Mouse (Mus musculus) intestine, embryonic 14.5 days (tissue): ENCODE measurements around the gene Dirc2. TPM values are rescaled to one million over a fixed set of nuclear protein-coding genes. Genes with fewer than 3 reads are reported as not detected.

ENCODE experiments used
- ATAC-seq: fragments of 200-750 bp; cut with Nextera tagmentation; replicated peaks from 2 replicates; pipeline ENCODE4 v1.8.0; 2017; ENCODE audit warnings: low read depth, moderate number of reproducible peaks, moderate TSS enrichment, moderate library complexity; ENCODE audit not compliant: low FRiP score, low TSS enrichment
- DNase-seq: peaks from one replicate; pipeline ENCODE4 v3.0.0-alpha.2; 2018; ENCODE audit warnings: low spot score
- H3K27ac ChIP-seq: fragments of 300-500 bp; sonication (generic); 2 replicates; pipeline ENCODE4 v1.5.1; 2014; ENCODE audit warnings: low read depth, mild to moderate bottlenecking, control low read depth
- H3K27me3 ChIP-seq: fragments of 300-500 bp; sonication (generic); replicated peaks from 2 replicates; pipeline ENCODE4 v1.6.1; 2014; ENCODE audit warnings: low read length, control low read depth; ENCODE audit not compliant: control insufficient read depth, insufficient read depth
- H3K36me3 ChIP-seq: fragments of 300-500 bp; sonication (generic); 2 replicates; pipeline ENCODE4 v1.6.1; 2014; ENCODE audit warnings: low read length, control low read depth; ENCODE audit not compliant: control insufficient read depth, insufficient read depth
- H3K4me1 ChIP-seq: fragments of 300-500 bp; sonication (generic); replicated peaks from 2 replicates; pipeline ENCODE4 v1.6.1; 2014; ENCODE audit warnings: low read length, control low read depth, mixed read lengths; ENCODE audit not compliant: control insufficient read depth, insufficient read depth
- H3K4me2 ChIP-seq: fragments of 300-500 bp; sonication (generic); 2 replicates; pipeline ENCODE4 v1.6.1; 2014; ENCODE audit warnings: low read length
- H3K4me3 ChIP-seq: fragments of 300-500 bp; sonication (generic); 2 replicates; pipeline ENCODE4 v1.5.1; 2014; ENCODE audit warnings: low read depth, low read length, control low read depth, mixed read lengths
- H3K9ac ChIP-seq: fragments of 300-500 bp; sonication (generic); 2 replicates; pipeline ENCODE4 v1.6.1; 2014; ENCODE audit warnings: mild to moderate bottlenecking, low read length
- H3K9me3 ChIP-seq: fragments of 300-500 bp; sonication (generic); 2 replicates; pipeline ENCODE4 v1.6.1; 2016; ENCODE audit warnings: low read length, control low read depth; ENCODE audit not compliant: control insufficient read depth
- WGBS: fragments of 180-500 bp; shearing (Covaris S2); extraction: QIAGEN DNeasy Blood & Tissue Kit; methylation state at CpG from one replicate; pipeline ENCODE4 v1.1.7; 2014; 5-methylcytosine and 5-hydroxymethylcytosine counted together
- polyA plus RNA-seq: library from polyadenylated mRNA; unstranded; fragments of >200 nt; fragmentation: Nextera tagmentation; extraction: Ambion mirVana; gene quantifications from 2 replicates; pipeline ENCODE4 v1.2.1, GENCODE M21; 2014

The Dirc2 gene
- 18.5 and 18.6 TPM in 2 replicates for polyA plus RNA-seq

DNA sequence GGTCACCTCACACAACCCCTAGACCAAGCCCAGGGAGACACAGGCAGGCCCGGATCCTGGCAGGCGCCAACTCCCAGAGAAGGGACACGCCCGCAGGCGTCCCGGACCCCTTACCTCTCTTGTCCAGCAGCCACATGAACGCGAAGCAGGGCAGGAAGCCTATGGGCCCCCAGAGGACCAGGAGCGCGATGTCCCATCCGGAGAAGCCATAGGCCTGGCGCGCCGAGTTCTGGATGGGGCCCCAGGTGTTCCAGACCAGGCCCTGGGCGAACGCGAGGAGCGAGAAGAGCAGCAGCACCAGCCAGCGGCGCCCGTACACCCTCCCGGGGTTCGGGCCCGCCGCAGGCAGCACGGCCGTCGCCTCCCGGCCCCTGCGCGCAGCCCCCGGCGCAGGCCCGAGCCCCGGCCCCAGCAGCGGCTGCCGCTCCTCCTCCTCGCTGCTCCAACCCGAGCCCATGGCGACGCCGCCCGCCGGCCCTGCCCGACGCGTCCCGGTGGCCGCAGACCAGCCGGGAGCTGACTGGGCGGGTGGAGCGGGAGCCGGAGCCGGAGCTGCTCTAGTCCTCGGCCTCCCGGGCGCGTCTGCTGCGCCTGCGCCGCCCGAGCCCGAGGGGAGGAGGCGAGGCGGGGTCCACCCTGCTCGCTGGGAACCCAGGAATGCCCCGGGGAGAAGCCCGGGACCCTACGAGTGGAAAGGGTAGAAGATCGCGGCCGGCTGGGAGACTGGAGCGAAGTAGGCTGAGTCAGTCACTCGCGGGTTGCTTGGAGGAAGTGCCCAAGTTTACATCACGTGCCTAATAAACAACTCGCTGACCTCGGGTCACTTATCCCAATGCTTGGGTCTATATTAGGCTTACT lies at the start of gene Dirc2:
Gene Dirc2 (minus strand): TSS at position 572 of the 858 bp plus-strand sequence.
- Histone ChIP-seq H3K36me3 (no peaks in the 10 kb centered on the region), H3K27me3 (no peaks in the 10 kb centered on the region), H3K4me1 (peaks cover 11% of the 10 kb centered on the region), H3K9me3 (no peaks in the 10 kb centered on the region), H3K9ac (peak within 1 kb of the TSS; percentile 74), H3K27ac (peak within 1 kb of the TSS; percentile 64), H3K4me3 (peak within 1 kb of the TSS; percentile 89), H3K4me2 (peak within 1 kb of the TSS; percentile 63)
- peak; percentile 76 for ATAC-seq
- under 1% methylated on average over 59 of the region's 78 CpGs for WGBS
- DNase-seq = peak; percentile 87

DNA sequence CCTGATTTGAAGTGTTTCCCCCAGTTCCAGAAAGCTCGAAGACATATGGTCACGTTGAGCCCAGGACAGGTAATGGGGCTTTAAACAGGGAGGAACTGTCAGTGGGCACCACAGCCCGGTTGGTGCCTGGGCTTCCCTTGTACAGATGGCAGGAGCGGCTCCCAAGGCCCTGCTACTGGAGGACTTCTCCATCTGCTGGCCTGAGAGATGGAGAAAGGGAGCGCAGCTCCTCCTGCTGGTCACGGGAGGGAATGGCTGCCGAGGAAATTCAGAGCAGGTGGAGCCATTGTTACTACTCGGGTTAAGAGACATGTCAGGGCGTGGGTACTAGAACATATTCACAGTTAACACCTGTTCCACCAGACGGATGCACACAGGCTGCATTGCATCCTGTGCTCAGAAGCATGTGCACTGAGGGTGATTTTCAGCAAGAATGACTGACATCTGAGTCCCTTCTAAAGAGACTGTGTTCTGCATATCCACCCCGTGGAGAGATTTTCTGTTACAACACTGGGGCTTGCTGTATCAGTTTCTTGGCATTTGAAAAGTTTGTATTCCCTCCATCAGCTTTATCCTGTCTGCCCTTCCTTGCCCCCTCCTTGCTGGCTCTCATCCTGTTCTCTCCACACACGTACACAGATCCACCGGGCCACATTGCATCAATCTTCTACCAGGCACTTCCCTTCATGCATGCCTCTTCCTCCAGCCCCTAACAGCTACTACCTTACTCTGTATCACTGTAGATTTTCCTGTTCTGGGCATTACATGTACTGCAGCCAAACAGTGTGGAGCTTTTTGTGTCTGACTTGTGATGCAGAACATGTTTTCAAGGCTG lies 48.3 kb upstream of the Dirc2 start:
- H3K36me3 ChIP-seq = peaks cover 14% of the 10 kb centered on the region; the same call in 1 of the 2 replicates
- no peak overlapping the region for H3K9ac ChIP-seq
- H3K4me1 ChIP-seq = no peaks in the 10 kb centered on the region
- H3K4me3 ChIP-seq = no peak overlapping the region
- H3K27me3 ChIP-seq = no peaks in the 10 kb centered on the region
- peak; percentile 92 for DNase-seq
- H3K4me2 ChIP-seq = no peak overlapping the region
- peak; percentile 69 for ATAC-seq
- H3K27ac ChIP-seq = no peak overlapping the region
- H3K9me3 ChIP-seq = no peaks in the 10 kb centered on the region
- 41% methylated on average over 13 of the region's 13 CpGs for WGBS

DNA sequence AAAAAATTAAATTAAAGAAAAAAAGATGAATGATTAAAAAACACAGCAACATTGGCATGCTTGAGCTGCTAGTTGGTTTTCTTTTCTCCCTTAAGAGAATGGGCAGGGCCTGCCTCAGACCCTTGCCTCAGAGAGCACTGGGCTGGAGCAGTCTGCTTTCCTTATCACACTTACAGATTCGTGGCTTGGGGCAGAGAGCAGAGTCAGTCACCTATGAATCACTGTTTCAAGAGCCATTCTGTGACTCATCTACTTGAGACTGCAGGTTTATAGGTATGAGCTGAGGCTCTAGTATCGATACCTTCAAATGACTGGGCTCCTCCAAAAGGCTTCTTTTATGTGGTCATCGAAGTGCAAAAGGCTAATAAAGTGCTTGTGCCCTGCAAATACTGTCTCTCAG lies 44.0 kb upstream of the Dirc2 start:
- 0 out of 2 replicates have a peak, but pooled peaks cover 3% of the 10 kb centered on the region for H3K36me3 ChIP-seq
- no peak overlapping the region for H3K9ac ChIP-seq
- DNase-seq (no peak), ATAC-seq (peak; percentile 61; the same call in 1 of the 2 replicates)
- no peaks in the 10 kb centered on the region for H3K9me3 ChIP-seq
- H3K4me3 ChIP-seq = no peak overlapping the region
- no peak overlapping the region for H3K27ac ChIP-seq
- H3K4me1 ChIP-seq = no peaks in the 10 kb centered on the region
- 68% methylated on average over 3 of the region's 3 CpGs for WGBS
- H3K4me2 ChIP-seq = no peak overlapping the region
- H3K27me3 ChIP-seq = no peaks in the 10 kb centered on the region

GRCm38 (mm10) chr16:35808838-35809237 lies 39.7 kb upstream of the Dirc2 start:
- Histone ChIP-seq H3K4me2 (no peak overlapping the region), H3K27ac (no peak overlapping the region), H3K9me3 (no peaks in the 10 kb centered on the region), H3K9ac (no peak overlapping the region), H3K27me3 (no peaks in the 10 kb centered on the region), H3K36me3 (peaks cover 5% of the 10 kb centered on the region; the same call in 1 of the 2 replicates), H3K4me3 (no peak overlapping the region), H3K4me1 (no peaks in the 10 kb centered on the region)
- WGBS = 91% methylated on average over 2 of the region's 2 CpGs
- ATAC-seq (no peak), DNase-seq (no peak)

DNA sequence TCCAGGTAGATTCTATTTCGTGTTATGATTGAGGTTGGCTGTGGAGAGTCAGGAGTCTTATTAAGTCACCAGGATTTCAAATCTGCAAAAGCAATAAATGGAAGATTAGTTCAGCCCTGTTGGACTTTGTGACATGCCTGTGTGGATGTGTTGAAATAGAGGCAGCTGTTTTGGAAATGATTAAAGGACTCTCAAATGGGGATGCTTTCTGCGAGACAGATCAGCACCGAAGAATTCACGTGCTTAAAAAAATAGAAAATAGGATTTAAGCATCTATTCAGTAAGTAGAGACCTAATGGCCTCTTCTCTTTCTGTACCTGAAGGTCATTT lies 38.5 kb upstream of the Dirc2 start:
- no peaks in the 10 kb centered on the region for H3K4me1 ChIP-seq

DNA sequence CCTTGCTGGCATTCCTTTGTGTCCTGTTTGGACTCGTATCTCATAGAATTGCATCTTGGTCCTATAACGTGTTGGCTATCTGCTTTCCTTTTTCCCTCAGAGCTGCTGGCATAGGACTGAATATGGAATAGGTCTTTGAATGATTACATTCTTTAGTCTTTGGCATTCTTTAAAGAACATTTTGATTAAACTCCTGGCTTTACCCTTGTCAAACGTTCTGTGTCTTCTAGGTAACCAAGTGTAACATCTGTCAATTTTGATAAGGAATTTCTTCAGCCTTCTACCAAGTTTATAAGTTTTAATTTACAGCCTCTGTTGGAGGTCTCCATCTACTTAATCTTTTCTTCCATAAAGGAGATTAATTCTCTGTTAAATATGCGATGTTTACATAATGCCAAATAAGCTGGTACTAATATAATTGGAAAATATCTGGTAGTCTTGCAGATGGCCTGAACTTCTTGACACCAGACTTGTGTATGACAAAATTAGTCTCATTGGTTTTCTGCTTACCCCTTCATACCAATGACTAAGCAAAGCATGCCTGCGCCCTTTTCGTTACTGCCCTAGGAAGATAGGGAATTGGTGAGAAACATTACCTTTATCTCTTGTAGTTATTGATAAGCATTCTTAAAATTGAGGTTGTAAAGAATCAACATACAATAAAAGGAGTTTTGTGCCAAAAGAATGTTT lies 38.0 kb upstream of the Dirc2 start:
- H3K4me1 ChIP-seq = no peaks in the 10 kb centered on the region
- ATAC-seq = no peak
- H3K27ac ChIP-seq = no peak overlapping the region
- H3K9ac ChIP-seq = no peak overlapping the region
- DNase-seq = no peak
- H3K4me2 ChIP-seq = no peak overlapping the region
- no peaks in the 10 kb centered on the region for H3K9me3 ChIP-seq
- WGBS = 82% methylated on average over 6 of the region's 6 CpGs
- H3K27me3 ChIP-seq = no peaks in the 10 kb centered on the region
- peaks cover 5% of the 10 kb centered on the region for H3K36me3 ChIP-seq
- H3K4me3 ChIP-seq = no peak overlapping the region

More for the DNA sequence above, 38.5 kb upstream of the Dirc2 start:
- Histone ChIP-seq H3K36me3 (peaks cover 5% of the 10 kb centered on the region; the same call in 1 of the 2 replicates), H3K27ac (no peak overlapping the region), H3K9me3 (no peaks in the 10 kb centered on the region), H3K4me3 (no peak overlapping the region), H3K27me3 (no peaks in the 10 kb centered on the region), H3K9ac (no peak overlapping the region), H3K4me2 (no peak overlapping the region)
- ATAC-seq (no peak), DNase-seq (no peak)
- 75% methylated on average over 4 of the region's 4 CpGs for WGBS

GRCm38 (mm10) chr16:35803723-35804122 lies 34.6 kb upstream of the Dirc2 start:
- DNase-seq = no peak

GRCm38 (mm10) chr16:35802163-35802562 lies 33.0 kb upstream of the Dirc2 start:
- Histone ChIP-seq H3K4me3 (no peak overlapping the region), H3K36me3 (peaks cover 11% of the 10 kb centered on the region), H3K9ac (no peak overlapping the region), H3K4me1 (no peaks in the 10 kb centered on the region), H3K4me2 (no peak overlapping the region), H3K27me3 (no peaks in the 10 kb centered on the region), H3K9me3 (0 out of 2 replicates have a peak, but pooled peaks cover 4% of the 10 kb centered on the region), H3K27ac (no peak overlapping the region)
- DNase-seq = peak; percentile 40
- no peak for ATAC-seq
- WGBS = 78% methylated on average over 7 of the region's 7 CpGs

More at GRCm38 (mm10) chr16:35803723-35804122, 34.6 kb upstream of the Dirc2 start:
- no peak overlapping the region for H3K9ac ChIP-seq
- no peaks in the 10 kb centered on the region for H3K27me3 ChIP-seq
- no peaks in the 10 kb centered on the region for H3K4me1 ChIP-seq
- H3K4me2 ChIP-seq = no peak overlapping the region
- H3K9me3 ChIP-seq = 0 out of 2 replicates have a peak, but pooled peaks cover 4% of the 10 kb centered on the region
- peaks cover 11% of the 10 kb centered on the region for H3K36me3 ChIP-seq
- 89% methylated on average over 4 of the region's 4 CpGs for WGBS
- ATAC-seq = no peak
- no peak overlapping the region for H3K4me3 ChIP-seq
- H3K27ac ChIP-seq = no peak overlapping the region
